Mouse (Mus musculus): ENCODE data around the gene Zfand3. TPM values are rescaled to one million over a fixed set of nuclear protein-coding genes. Genes with fewer than 3 reads are reported as not detected.
A peak's percentile ranks its signal among the peaks of the same experiment; 100 is the strongest.

The Zfand3 gene
- 59.6 and 60.2 TPM in 2 replicates for polyA plus RNA-seq (2016; fragmentation: Nextera tagmentation; extraction: Ambion mirVana)

DNA sequence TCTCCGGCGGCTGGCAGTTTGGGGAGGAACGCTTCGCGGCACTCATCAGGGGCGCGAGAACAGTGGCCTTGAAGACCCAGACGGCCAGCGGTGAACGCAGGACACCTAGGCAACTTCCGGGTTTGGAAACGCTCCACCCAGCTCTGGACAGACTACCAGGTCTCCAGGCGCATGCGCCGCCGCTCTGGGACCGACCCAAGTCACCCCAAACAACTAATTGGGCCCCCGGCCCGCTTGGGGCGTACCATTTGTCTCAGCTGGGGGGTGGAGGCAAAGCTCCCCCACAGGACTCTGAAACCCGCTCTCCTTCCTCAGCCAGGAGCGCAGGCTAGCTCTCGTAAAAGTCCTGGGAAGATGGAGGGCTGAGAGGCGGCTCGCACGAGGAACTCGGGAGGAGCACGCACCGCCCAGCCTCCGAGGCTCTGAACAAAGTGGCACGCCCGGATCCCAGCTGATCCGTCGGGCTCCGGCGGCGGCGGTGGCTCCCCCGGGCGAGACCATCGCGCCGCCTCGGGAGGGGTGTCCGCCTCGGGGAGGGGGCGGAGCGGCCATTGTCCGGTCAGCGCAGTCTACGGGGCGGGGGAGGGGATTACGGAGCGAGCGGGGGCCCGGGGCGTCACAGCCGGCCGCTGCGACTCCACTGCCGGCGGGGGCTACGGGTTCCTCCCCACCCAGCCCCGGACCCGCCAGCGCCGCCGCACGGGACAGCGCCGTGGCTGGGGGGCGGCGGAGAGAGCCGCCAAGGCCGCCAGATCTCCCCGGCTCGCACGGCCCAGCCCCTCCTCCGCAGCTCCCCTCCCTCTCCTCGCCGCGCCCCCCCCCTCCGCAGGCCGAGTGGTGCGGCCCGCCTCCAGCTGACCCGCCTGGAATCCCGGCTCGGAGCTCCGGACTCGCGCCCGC is at the start of gene Zfand3:
Gene Zfand3, plus strand, starts transcription at position 531 of the 900 bp plus-strand sequence.
- Histone ChIP-seq H3K9ac (replicated peaks) (peak within 1 kb of the TSS; percentile 98), H3K4me1 (replicated peaks) (peaks cover 36% of the 10 kb centered on the region), H3K9me3 (no peaks in the 10 kb centered on the region), H3K27ac (peak within 1 kb of the TSS; percentile 100), H3K36me3 (no peaks in the 10 kb centered on the region), H3K27me3 (no peaks in the 10 kb centered on the region), H3K4me2 (peak within 1 kb of the TSS; percentile 76), H3K4me3 (replicated peaks) (peak within 1 kb of the TSS; percentile 99)
- ATAC-seq (ENCODE audit: insufficient number of reproducible peaks, insufficient read depth, low FRiP score, low TSS enrichment, low read depth): peak; percentile 90
- WGBS: under 1% methylated on average over 68 of the region's 93 CpGs

DNA sequence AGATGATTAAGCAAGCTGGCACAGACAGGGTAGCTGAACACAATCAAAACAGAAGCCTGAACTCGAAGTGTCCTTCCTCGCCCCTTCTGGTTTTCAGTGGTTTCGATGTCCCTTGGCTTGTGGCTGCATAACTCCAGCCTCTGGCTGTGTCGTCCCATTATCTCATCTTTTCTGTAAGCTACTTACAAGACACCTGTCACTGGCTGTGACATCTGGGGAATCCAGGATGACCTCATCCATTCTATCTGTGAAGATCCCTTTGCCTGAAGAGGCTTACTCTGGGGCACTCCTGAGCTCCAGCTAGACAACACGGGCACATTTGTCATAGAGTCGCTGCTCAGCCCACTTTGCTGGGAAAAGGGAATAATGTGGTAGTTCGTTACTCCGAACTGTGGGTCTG is 48.7 kb upstream of the Zfand3 start:
- H3K27me3 ChIP-seq: no peaks in the 10 kb centered on the region
- H3K4me2 ChIP-seq: no peak overlapping the region
- ATAC-seq (ENCODE audit: insufficient number of reproducible peaks, insufficient read depth, low FRiP score, low TSS enrichment, low read depth): no peak
- H3K9ac ChIP-seq (replicated peaks): no peak overlapping the region
- H3K9me3 ChIP-seq: peaks cover 14% of the 10 kb centered on the region; the same call in 1 of the 2 replicates
- 75% methylated on average over 8 of the region's 8 CpGs for WGBS
- no peak overlapping the region for H3K27ac ChIP-seq
- no peaks in the 10 kb centered on the region for H3K36me3 ChIP-seq
- H3K4me3 ChIP-seq (replicated peaks): no peak overlapping the region
- peaks cover 11% of the 10 kb centered on the region for H3K4me1 ChIP-seq (replicated peaks)

DNA sequence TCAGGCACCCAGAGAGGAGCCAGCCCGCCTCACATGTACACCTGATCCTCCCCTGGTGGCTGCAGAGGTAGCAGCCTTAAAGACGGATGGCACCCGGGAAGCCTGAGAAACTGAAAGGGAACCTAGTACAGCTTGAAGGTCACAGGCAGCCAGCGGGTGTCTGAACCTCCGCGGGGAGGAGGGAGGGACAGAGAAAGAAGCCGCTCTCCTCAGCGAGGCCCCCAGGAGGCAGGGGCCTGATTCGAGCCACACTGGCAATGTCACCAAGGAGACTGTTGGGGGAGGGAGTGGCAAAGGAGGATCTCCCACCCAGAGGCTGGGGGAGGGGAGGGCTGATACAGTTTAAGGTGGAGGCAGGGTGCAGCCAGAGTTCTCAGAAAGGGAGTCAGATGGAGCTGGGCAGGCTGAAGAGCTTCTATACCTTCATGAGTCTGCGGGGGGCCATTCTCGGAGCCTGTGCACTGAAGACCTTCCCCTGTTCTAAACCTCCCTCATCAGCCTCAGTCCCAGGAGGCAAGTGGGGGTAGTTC is 40.7 kb upstream of the Zfand3 start:
- WGBS: 4% methylated on average over 11 of the region's 11 CpGs
- Histone ChIP-seq H3K4me3 (replicated peaks) (peak overlapping the region; percentile 15; the same call in 1 of the 2 replicates), H3K9me3 (peaks cover 5% of the 10 kb centered on the region; the same call in 1 of the 2 replicates), H3K27me3 (peaks cover 36% of the 10 kb centered on the region), H3K36me3 (no peaks in the 10 kb centered on the region), H3K4me2 (peak overlapping the region; percentile 45), H3K27ac (no peak overlapping the region), H3K4me1 (replicated peaks) (peaks cover 31% of the 10 kb centered on the region), H3K9ac (replicated peaks) (peak overlapping the region; percentile 27; the same call in 1 of the 2 replicates)
- no peak for ATAC-seq (ENCODE audit: insufficient number of reproducible peaks, insufficient read depth, low FRiP score, low TSS enrichment, low read depth)

DNA sequence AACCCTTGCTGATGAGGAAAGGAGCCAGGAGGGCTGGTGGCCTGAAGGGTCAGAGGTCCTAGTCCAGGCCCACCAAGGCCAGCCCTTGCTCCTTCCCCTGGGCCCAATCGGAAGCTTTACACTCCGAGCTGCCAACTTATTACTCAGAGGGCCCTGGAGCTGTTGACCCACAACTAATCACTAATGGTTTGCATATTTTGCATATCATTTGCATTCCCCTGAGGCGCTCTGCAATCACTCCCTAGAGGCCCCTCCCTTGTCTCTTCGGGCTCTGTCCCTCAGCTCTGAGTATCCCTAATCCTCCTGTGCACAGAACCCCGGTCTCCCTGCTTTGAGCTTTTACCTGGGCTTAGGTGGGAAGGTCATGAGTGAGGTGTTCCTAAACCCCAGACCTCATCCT is 39.0 kb upstream of the Zfand3 start:
- Histone ChIP-seq H3K9me3 (no peaks in the 10 kb centered on the region), H3K9ac (replicated peaks) (no peak overlapping the region), H3K4me3 (replicated peaks) (no peak overlapping the region), H3K27me3 (peaks cover 36% of the 10 kb centered on the region), H3K36me3 (no peaks in the 10 kb centered on the region), H3K4me1 (replicated peaks) (peaks cover 31% of the 10 kb centered on the region), H3K27ac (no peak overlapping the region), H3K4me2 (no peak overlapping the region)
- ATAC-seq (ENCODE audit: insufficient number of reproducible peaks, insufficient read depth, low FRiP score, low TSS enrichment, low read depth): no peak
- WGBS: 8% methylated on average over 5 of the region's 5 CpGs

DNA sequence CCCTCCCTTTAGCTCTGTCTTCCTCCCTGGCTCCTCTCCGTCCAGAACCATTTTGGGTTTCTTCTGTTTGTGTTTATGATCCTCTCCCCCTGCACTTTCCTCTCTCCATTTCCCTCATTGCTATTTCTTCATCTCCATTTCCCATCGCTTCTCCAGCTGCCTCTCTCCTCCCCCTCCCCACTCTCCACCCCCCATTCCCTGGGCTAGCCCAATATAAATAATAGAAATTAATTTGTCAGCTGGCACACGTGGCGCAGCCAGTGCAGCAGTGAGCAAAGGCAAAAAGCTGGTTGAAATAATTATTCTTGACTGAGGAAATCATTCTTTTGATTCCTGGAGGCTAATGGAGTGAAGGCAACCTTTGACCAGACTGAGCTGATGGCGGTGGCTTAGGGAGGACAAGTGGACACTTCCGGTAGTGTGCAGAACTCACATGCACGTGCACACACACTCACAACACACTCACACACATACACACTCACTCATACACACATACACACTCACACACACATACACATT is 34.4 kb upstream of the Zfand3 start, which contains the start of gene Mdga1:
Gene Mdga1, minus strand, starts transcription at position 51 of the 519 bp plus-strand sequence.
- no peak within 1 kb of the TSS for H3K27ac ChIP-seq
- H3K9me3 ChIP-seq: no peaks in the 10 kb centered on the region
- H3K4me2 ChIP-seq: no peak within 1 kb of the TSS
- H3K4me3 ChIP-seq (replicated peaks): no peak within 1 kb of the TSS
- no peak within 1 kb of the TSS for H3K9ac ChIP-seq (replicated peaks)
- no peaks in the 10 kb centered on the region for H3K36me3 ChIP-seq
- peaks cover 24% of the 10 kb centered on the region for H3K4me1 ChIP-seq (replicated peaks)
- ATAC-seq (ENCODE audit: insufficient number of reproducible peaks, insufficient read depth, low FRiP score, low TSS enrichment, low read depth): no peak
- H3K27me3 ChIP-seq: peaks cover 21% of the 10 kb centered on the region
- WGBS: 73% methylated on average over 7 of the region's 7 CpGs

DNA sequence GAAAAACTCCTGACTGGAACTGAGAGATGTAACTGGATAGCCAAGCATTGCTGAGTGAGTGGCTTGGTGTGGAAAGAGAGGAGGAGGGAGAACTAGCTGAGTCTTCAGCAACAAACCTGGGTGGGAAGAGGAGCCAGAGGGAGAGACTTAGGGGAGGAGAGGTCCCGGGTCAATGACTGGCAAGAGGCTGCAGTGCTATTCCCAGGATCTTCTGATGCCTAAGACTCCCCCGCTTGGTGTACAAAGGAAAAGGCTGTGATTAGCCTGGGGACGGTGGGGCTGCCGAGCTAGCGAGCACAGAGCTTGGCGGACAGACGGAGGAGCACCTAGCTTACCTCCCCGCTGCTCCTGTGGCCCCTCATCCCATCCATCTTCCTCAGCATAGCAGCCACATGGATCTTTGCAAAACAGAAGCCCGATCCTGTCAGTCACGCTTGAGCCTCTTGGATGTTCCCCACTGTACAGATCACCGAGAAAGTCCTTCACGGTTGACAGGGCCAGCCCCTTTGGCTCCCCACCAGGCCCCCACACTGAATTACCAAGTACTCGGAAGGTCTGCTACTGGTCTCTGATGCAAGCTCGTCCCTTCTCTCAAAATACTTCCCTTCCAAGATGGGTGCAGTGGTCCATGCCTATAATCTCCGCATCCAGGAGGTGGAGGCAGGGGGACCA is 32.6 kb upstream of the Zfand3 start:
- Histone ChIP-seq H3K9me3 (no peaks in the 10 kb centered on the region), H3K27ac (no peak overlapping the region), H3K36me3 (no peaks in the 10 kb centered on the region), H3K9ac (replicated peaks) (no peak overlapping the region), H3K4me1 (replicated peaks) (peaks cover 11% of the 10 kb centered on the region; the same call in 1 of the 2 replicates), H3K4me2 (no peak overlapping the region), H3K27me3 (0 out of 2 replicates have a peak, but pooled peaks cover 6% of the 10 kb centered on the region), H3K4me3 (replicated peaks) (no peak overlapping the region)
- WGBS: 47% methylated on average over 15 of the region's 15 CpGs
- ATAC-seq (ENCODE audit: insufficient number of reproducible peaks, insufficient read depth, low FRiP score, low TSS enrichment, low read depth): no peak

DNA sequence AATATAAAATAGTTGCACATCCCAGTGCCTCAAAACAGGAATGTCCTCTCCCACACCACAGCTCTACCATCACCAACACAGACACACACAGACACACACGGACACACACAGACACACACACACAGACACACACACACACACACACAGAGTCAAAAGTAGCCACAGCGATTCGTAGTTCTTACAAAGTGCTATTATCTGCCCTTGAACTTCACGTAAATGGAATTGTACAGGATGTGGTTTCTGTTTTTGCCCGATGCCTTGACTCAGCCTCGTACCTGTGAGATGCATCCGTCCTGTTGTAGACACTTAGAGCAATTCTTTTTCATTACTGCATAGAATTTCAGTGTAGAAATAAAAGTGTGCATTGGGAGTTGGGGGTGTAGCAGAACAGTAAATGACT is 31.3 kb upstream of the Zfand3 start:
- Histone ChIP-seq H3K9me3 (no peaks in the 10 kb centered on the region), H3K4me3 (replicated peaks) (no peak overlapping the region), H3K36me3 (no peaks in the 10 kb centered on the region), H3K9ac (replicated peaks) (no peak overlapping the region), H3K27ac (no peak overlapping the region), H3K4me1 (replicated peaks) (peaks cover 11% of the 10 kb centered on the region; the same call in 1 of the 2 replicates), H3K27me3 (0 out of 2 replicates have a peak, but pooled peaks cover 6% of the 10 kb centered on the region), H3K4me2 (no peak overlapping the region)
- 91% methylated on average over 7 of the region's 7 CpGs for WGBS
- no peak for ATAC-seq (ENCODE audit: insufficient number of reproducible peaks, insufficient read depth, low FRiP score, low TSS enrichment, low read depth)

DNA sequence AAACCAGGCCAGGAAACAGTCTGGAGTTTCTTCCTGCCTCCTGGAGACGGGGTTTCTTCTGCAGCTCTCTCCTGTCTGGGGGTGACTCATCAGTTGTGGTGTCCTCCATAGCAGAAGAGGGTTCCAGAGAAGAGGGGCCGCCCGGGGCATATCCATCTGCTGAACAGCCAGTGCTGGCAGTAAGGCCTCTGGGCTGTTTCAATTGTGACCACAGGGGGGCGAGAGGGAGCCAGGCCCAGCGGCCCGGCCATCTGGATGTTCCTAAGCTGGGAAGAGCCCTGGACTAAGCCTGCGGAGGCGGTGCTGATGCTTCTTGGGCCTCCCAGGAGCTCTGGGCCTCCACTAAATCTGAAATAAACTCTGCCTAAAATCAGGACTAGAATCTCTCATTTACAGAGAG is 28.8 kb upstream of the Zfand3 start:
- 8% methylated on average over 8 of the region's 8 CpGs for WGBS
- H3K27me3 ChIP-seq: peaks cover 6% of the 10 kb centered on the region; the same call in 1 of the 2 replicates
- H3K4me2 ChIP-seq: no peak overlapping the region
- H3K36me3 ChIP-seq: no peaks in the 10 kb centered on the region
- peak; percentile 59; the same call in 1 of the 2 replicates for ATAC-seq (ENCODE audit: insufficient number of reproducible peaks, insufficient read depth, low FRiP score, low TSS enrichment, low read depth)
- H3K27ac ChIP-seq: no peak overlapping the region
- no peak overlapping the region for H3K9ac ChIP-seq (replicated peaks)
- H3K4me1 ChIP-seq (replicated peaks): peaks cover 11% of the 10 kb centered on the region; the same call in 1 of the 2 replicates
- H3K9me3 ChIP-seq: no peaks in the 10 kb centered on the region
- no peak overlapping the region for H3K4me3 ChIP-seq (replicated peaks)

DNA sequence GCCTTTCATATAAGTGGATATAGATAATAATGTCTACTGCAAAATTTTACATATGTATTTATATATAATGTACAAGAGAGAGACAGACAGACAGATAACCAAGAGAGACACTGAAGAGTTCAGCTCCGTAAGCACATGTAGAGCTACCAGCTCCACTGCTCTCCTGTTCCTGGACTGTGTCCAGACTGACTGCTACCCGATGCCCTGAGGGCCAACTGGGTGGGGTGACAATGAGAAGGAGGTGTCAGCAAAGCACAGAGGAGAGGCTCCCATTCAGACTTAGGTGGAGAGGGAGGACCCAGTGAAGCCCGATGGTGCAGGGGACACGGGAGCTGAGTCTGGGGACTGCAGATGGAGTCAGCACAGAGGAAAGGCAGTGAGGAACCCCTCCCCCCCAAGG is 25.5 kb upstream of the Zfand3 start:
- no peak overlapping the region for H3K27ac ChIP-seq
- no peak; the same call in 1 of the 2 replicates for ATAC-seq (ENCODE audit: insufficient number of reproducible peaks, insufficient read depth, low FRiP score, low TSS enrichment, low read depth)

DNA sequence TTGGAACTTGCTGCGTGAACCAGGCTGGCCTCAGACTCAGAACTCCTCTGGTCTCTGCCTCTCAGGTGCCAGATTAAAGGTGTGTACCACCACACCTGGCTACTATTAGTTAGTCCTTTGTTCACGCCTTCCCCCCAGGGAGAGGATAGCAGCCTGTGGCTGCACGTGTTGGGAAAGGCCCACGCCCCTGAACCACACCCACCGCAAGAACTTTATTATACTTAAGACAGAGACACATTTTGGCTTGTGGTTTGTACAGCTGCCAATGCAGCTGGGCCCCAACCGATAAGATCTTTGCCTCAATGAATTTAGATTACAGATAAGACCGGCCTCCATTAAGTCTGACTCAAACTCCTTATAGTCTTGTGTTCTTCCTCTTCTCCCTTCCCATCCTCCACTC is 24.7 kb upstream of the Zfand3 start:
- 70% methylated on average over 7 of the region's 7 CpGs for WGBS
- H3K27ac ChIP-seq: no peak overlapping the region
- ATAC-seq (ENCODE audit: insufficient number of reproducible peaks, insufficient read depth, low FRiP score, low TSS enrichment, low read depth): no peak
- peaks cover 5% of the 10 kb centered on the region for H3K27me3 ChIP-seq
- no peaks in the 10 kb centered on the region for H3K9me3 ChIP-seq
- no peaks in the 10 kb centered on the region for H3K36me3 ChIP-seq
- H3K4me3 ChIP-seq (replicated peaks): no peak overlapping the region
- no peaks in the 10 kb centered on the region for H3K4me1 ChIP-seq (replicated peaks)
- no peak overlapping the region for H3K4me2 ChIP-seq
- no peak overlapping the region for H3K9ac ChIP-seq (replicated peaks)

More for the DNA sequence above, 25.5 kb upstream of the Zfand3 start:
- H3K9ac ChIP-seq (replicated peaks): no peak overlapping the region
- no peaks in the 10 kb centered on the region for H3K9me3 ChIP-seq
- H3K4me3 ChIP-seq (replicated peaks): no peak overlapping the region
- peaks cover 4% of the 10 kb centered on the region for H3K27me3 ChIP-seq
- no peaks in the 10 kb centered on the region for H3K4me1 ChIP-seq (replicated peaks)
- 63% methylated on average over 4 of the region's 4 CpGs for WGBS
- no peak overlapping the region for H3K4me2 ChIP-seq
- H3K36me3 ChIP-seq: no peaks in the 10 kb centered on the region

DNA sequence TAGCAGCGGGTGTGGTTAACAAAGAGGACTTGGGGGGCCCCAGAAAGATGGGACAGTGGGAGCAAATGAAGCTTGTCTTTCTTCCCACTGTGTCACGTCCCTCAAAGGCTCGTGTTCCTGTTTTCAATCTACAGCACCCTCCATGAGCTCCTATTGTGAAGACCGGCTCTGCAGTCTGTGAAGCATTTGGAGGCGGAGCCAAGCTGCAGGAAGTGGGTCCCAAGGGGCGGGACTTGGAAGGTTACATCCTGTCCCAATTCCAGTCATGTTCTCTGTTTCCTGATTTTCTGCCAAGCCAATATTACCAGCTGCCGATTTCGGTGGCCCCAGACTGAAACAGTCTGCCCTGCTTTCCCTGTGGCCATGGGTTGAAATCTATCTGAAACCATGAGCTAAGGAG is 23.0 kb upstream of the Zfand3 start:
- no peak for ATAC-seq (ENCODE audit: insufficient number of reproducible peaks, insufficient read depth, low FRiP score, low TSS enrichment, low read depth)
- H3K27ac ChIP-seq: no peak overlapping the region
- WGBS: 70% methylated on average over 8 of the region's 8 CpGs
- H3K9ac ChIP-seq (replicated peaks): no peak overlapping the region
- peaks cover 5% of the 10 kb centered on the region for H3K27me3 ChIP-seq
- H3K4me3 ChIP-seq (replicated peaks): no peak overlapping the region
- no peaks in the 10 kb centered on the region for H3K4me1 ChIP-seq (replicated peaks)
- no peaks in the 10 kb centered on the region for H3K36me3 ChIP-seq
- 0 out of 2 replicates have a peak overlapping the region, but pooled peaks have one; percentile 0 for H3K4me2 ChIP-seq
- no peaks in the 10 kb centered on the region for H3K9me3 ChIP-seq

All from limb, embryonic 12.5 days (tissue).